Mouse (Mus musculus): ENCODE data around the gene Copa.
A peak's percentile ranks its signal among the peaks of the same experiment; 100 is the strongest.

Gene Copa

GRCm38 (mm10) chr1:172082899-172083445 lies 643 bp downstream of the Copa start:
- DNase-seq (ENCODE audit: low spot score in 2 of 2) = no peak

- no peak for DNase-seq (ENCODE audit: low spot score in 2 of 2)
Observed at GRCm38 (mm10) chr1:172093522-172093921, 11.2 kb downstream of the Copa start.

- DNase-seq (ENCODE audit: low spot score in 2 of 2) = no peak
Observed at GRCm38 (mm10) chr1:172094295-172094694, 12.0 kb downstream of the Copa start.

- DNase-seq (ENCODE audit: low spot score in 2 of 2) = no peak
Observed at GRCm38 (mm10) chr1:172095202-172095601, 12.9 kb downstream of the Copa start.

GRCm38 (mm10) chr1:172099325-172100033 lies 17.1 kb downstream of the Copa start:
- no peak for DNase-seq (ENCODE audit: low spot score in 2 of 2)

GRCm38 (mm10) chr1:172103619-172104018 lies 21.3 kb downstream of the Copa start:
- no peak for DNase-seq (ENCODE audit: low spot score in 2 of 2)

GRCm38 (mm10) chr1:172105101-172105500 lies 22.8 kb downstream of the Copa start:
- no peak for DNase-seq (ENCODE audit: low spot score in 2 of 2)

- no peak for DNase-seq (ENCODE audit: low spot score in 2 of 2)
Observed at GRCm38 (mm10) chr1:172107777-172108477, 25.6 kb downstream of the Copa start.

- no peak for DNase-seq (ENCODE audit: low spot score in 2 of 2)
Observed at GRCm38 (mm10) chr1:172116948-172117347, 34.6 kb downstream of the Copa start.

- DNase-seq (ENCODE audit: low spot score in 2 of 2) = no peak
Observed at GRCm38 (mm10) chr1:172119100-172119499, 36.8 kb downstream of the Copa start.

GRCm38 (mm10) chr1:172119720-172120119 lies 37.4 kb downstream of the Copa start:
- DNase-seq (ENCODE audit: low spot score in 2 of 2) = peak; percentile 38 to 44

- DNase-seq (ENCODE audit: low spot score in 2 of 2) = no peak
Observed at GRCm38 (mm10) chr1:172122671-172123070, 40.3 kb downstream of the Copa start.

GRCm38 (mm10) chr1:172124572-172124971 lies 42.2 kb downstream of the Copa start:
- no peak for DNase-seq (ENCODE audit: low spot score in 2 of 2)

GRCm38 (mm10) chr1:172126376-172127347 lies 44.3 kb downstream of the Copa start, which contains the start of gene Pex19:
TSS of gene Pex19 (plus strand) at chr1:172126755.
- peak; percentile 62 to 70 for DNase-seq (ENCODE audit: low spot score in 2 of 2)

GRCm38 (mm10) chr1:172127487-172127886 lies 45.2 kb downstream of the Copa start:
- DNase-seq (ENCODE audit: low spot score in 2 of 2) = no peak

- DNase-seq (ENCODE audit: low spot score in 2 of 2) = no peak
Observed at GRCm38 (mm10) chr1:172128563-172128962, 46.2 kb downstream of the Copa start.

GRCm38 (mm10) chr1:172129108-172129507 lies 46.8 kb downstream of the Copa start:
- no peak for DNase-seq (ENCODE audit: low spot score in 2 of 2)

- no peak for DNase-seq (ENCODE audit: low spot score in 2 of 2)
Observed at GRCm38 (mm10) chr1:172129780-172130179, 47.5 kb downstream of the Copa start.

- no peak for DNase-seq (ENCODE audit: low spot score in 2 of 2)
Observed at GRCm38 (mm10) chr1:172132319-172132718, 50.0 kb downstream of the Copa start.

- no peak for DNase-seq (ENCODE audit: low spot score in 2 of 2)
Observed at GRCm38 (mm10) chr1:172133535-172133934, 51.2 kb downstream of the Copa start.

- DNase-seq (ENCODE audit: low spot score in 2 of 2) = no peak
Observed at GRCm38 (mm10) chr1:172134072-172134471, 51.7 kb downstream of the Copa start.

- DNase-seq (ENCODE audit: low spot score in 2 of 2) = no peak
Observed at GRCm38 (mm10) chr1:172140160-172140559, 57.8 kb downstream of the Copa start.
